Mouse (Mus musculus) neural tube, embryonic 15.5 days (tissue): Measurements from ENCODE around the gene Dcun1d2. TPM values are rescaled to one million over a fixed set of nuclear protein-coding genes. Genes with fewer than 3 reads are reported as not detected.

Experiments used
- polyA plus RNA-seq: library from polyadenylated mRNA; unstranded; fragments of >200 nt; fragmentation: Nextera tagmentation; extraction: Ambion mirVana; gene quantifications from 2 replicates; pipeline ENCODE4 v1.2.1, GENCODE M21; 2015

The Dcun1d2 gene
- polyA plus RNA-seq, 1 experiment from 2014 or later: 32.9 TPM

Other genes with a start within 250 kb of the Dcun1d2 start
- 0.59 and 0.67 TPM in 2 replicates for gene Proz, start 227.2 kb downstream of the Dcun1d2 start, polyA plus RNA-seq
- gene Pcid2, start 182.7 kb downstream of the Dcun1d2 start, polyA plus RNA-seq: 36.4 and 38.0 TPM in 2 replicates
- gene Cul4a, start 182.5 kb downstream of the Dcun1d2 start, polyA plus RNA-seq: 68.1 and 75.6 TPM in 2 replicates
- gene Lamp1, start 129.0 kb downstream of the Dcun1d2 start, polyA plus RNA-seq: 286 and 295 TPM in 2 replicates
- gene Grtp1, start 87.5 kb downstream of the Dcun1d2 start, polyA plus RNA-seq: 14.4 and 19.0 TPM in 2 replicates
- 1.1 and 1.8 TPM in 2 replicates for gene Adprhl1, start 34.0 kb downstream of the Dcun1d2 start, polyA plus RNA-seq
- 50.9 and 54.7 TPM in 2 replicates for gene Tmco3, start 59 bp upstream of the Dcun1d2 start, polyA plus RNA-seq
- 88.2 and 113 TPM in 2 replicates for gene Tfdp1, start 50.6 kb upstream of the Dcun1d2 start, polyA plus RNA-seq
- not detected in 2 replicates for gene Atp4b, start 108.7 kb upstream of the Dcun1d2 start, polyA plus RNA-seq
- gene Grk1, start 117.0 kb upstream of the Dcun1d2 start, polyA plus RNA-seq: not detected in 2 replicates
- gene Tmem255b, start 147.1 kb upstream of the Dcun1d2 start, polyA plus RNA-seq: 2.1 and 2.9 TPM in 2 replicates
- gene Gas6, start 206.4 kb upstream of the Dcun1d2 start, polyA plus RNA-seq: 59.1 and 88.5 TPM in 2 replicates